Mouse (Mus musculus) ovary, adult 10 weeks (tissue): Measurements from ENCODE around the gene Cd27. TPM values are rescaled to one million over a fixed set of nuclear protein-coding genes. Genes with fewer than 3 reads are reported as not detected.

Experiments
- polyA plus RNA-seq: library from polyadenylated mRNA; stranded (reverse); fragments of 350-450 nt; fragmentation: Illumina TruSeq; extraction: RNeasy Lipid Tissue Mini Kit (QIAGEN cat#74804); gene quantifications from one replicate; pipeline ENCODE4 v1.2.3, GENCODE M21; 2014

Cd27 gene
- polyA plus RNA-seq = not detected

DNA sequence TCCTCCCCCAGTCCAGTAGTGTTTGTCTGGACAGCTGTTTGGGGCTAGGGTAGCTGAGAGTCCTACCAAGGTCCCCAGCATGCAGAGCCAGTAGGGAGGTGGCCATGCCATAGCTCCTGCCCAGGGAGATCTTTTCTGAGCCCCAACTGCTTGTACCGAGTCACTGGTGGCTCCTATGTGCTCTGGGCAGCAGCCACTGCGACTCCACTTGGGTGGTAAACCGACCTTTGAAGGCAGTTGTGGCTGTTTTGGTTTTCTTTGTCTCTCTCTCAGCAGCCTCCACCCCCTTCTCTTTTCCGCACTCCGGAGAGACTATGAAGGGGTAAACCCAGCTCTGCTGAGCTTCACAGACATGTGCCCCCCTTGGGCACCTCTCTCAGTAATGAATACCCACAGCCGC lies at the start of gene Cd27:
TSS of gene Cd27 (minus strand) at position 229 of the 400 bp plus-strand sequence.

DNA sequence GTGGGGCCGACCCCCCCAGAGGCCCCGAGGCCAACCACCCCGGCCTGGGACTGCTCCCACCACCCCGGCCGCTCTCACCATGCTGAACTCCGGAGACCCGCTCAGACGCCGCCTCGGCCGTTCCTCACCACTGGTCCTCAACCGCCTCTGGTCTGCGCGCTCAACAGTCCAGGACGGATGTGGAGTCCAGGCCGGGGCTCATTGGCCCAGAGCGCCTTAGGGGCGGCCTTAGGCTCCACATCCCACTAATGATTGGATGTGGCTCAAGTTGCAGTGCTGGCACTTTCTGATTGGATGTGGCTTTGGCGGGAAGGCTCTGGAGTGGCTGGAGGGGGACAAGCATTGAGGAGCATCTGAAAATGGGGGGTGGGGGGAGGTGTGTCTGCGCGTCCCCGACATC lies 49.1 kb upstream of the Cd27 start, which contains the start of gene Tuba3a:
TSS of gene Tuba3a (minus strand) at position 153 of the 400 bp plus-strand sequence.

DNA sequence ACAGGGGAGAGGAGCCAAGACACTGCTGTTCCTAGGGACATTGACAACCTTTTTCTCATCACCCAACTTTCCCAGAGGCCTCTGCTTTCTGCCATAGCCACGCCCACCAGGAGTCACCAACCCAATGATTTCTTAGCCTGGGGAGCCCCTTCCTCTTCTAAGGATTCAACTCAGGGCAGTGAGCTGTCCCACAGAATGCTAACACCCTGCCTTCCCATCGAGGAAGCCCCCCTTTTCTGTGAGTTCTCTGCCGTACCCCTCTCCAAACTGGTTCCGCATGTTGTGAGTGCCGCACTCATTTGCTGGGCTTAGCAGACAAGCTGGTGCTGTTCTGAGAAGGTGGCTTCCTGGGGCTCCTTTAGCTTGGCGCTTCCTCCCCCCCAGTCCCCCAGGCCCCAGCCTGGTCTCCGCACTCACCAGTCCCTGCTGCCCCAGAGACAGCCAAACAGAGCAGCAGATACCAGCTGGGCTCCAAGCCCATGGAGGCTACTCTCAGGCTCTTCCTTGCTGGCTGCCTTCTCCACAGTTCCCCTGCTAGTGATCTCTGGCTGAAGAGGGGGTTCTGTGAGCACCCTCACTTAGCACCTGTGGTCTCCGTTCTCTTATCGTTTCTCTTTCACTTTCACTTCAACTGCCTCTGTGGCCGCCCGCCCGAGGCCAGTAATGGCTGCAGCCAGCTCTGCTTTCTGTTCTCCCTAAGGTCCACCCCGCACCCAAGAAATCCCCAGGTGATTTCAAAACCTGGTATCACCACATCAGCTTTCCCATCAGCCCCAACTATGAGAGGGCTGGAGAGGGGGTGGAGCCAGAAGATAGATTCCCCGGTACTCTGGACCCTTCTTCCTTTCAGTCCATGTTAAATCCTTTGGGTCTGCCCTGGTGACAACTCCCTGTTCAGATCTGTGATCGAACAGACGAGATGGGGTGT lies 5.4 kb downstream of the Cd27 start, which contains the start of gene Tapbpl:
TSS of gene Tapbpl (minus strand) at position 744 of the 928 bp plus-strand sequence.

DNA sequence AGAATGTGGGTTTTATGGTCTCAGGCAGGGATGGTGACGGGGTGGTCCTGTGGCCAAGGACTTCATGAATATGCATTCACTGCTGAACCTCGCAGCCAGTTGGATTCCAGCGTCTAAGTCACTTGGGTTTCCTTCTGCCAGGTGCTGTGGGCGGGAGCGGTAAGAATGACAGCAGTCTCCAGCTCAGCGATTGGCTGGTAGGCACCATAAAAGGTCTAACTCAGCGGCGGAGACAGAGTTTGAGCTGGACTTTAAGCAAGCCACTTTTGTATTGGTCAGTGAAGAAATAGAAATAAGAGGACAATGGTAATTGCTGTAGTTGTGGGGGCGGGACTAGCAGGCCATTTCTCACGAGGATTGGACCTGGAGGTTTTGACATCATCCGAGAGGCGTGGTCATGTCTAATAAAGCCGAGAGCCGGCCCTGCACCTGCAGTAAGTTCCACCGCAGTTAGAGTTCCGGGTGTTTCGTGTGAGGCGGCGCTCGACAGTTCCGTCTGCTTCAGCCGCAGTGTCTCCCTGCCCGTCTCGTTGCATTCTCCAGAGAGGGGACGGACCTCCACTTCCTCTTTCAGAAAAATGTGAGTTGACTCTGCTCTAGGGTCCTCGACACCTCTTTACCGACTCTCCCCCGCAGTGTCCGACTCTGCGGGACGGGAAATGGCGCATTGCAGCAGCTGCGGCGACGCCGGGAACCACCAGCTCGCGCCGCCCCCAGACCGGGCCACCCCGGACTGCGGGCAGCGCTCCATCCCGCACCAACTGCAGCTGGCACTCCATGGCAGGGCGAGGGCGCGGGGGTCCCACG lies 21.5 kb downstream of the Cd27 start, which contains the start of gene Vamp1:
TSS of gene Vamp1 (plus strand) at position 404 of the 807 bp plus-strand sequence.

DNA sequence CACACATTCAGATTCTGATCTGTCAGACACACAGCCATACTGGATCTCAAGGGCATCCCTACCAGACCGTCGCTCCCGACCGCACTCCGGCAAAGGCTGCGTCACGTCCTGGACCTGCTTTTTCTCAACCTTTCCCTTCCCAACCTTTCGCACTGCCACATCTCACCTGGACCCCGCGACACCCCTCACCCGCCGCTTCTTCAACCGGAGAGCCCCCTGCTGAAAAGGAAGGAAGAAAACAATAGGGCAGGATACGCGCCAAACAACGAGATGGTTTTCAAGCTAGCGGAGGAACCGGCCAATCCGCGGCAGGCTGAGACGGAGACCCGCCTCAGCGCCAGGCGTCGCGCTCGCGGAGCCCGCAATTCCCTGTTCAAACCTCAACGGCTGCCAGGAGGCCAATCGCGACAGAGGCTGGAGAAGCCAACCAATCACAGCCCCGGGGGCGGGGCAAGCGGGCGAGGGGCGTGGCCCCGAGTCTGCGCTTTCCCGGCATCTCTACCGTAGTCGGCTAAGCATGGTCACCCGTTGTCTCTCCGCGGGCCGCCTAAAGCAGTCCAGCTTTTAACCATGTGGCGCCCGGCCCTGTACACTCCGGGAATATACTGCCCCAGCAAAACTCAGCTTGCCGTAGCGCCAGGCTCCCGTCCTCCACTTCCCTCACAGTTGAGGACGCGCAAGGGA lies 45.3 kb downstream of the Cd27 start, which contains the start of the genes Ncapd2 and Mrpl51:
TSS of gene Ncapd2 (minus strand) at position 370 of the 684 bp plus-strand sequence.
TSS of gene Mrpl51 (plus strand) at position 470 of the 684 bp plus-strand sequence.

Other genes with a start within 250 kb of the Cd27 start
- gene Pianp, start 240.3 kb downstream of the Cd27 start, polyA plus RNA-seq = 0.23 TPM
- gene Zfp384, start 227.9 kb downstream of the Cd27 start, polyA plus RNA-seq = 13.0 TPM
- gene Ing4, start 197.2 kb downstream of the Cd27 start, polyA plus RNA-seq = 13.0 TPM
- gene Acrbp, start 187.3 kb downstream of the Cd27 start, polyA plus RNA-seq = not detected
- not detected for gene Lpar5, start 169.1 kb downstream of the Cd27 start, polyA plus RNA-seq
- gene Chd4, start 141.0 kb downstream of the Cd27 start, polyA plus RNA-seq = 122 TPM
- gene Nop2, start 105.1 kb downstream of the Cd27 start, polyA plus RNA-seq = 1.2 TPM
- 1.1 TPM for gene Iffo1, start 91.8 kb downstream of the Cd27 start, polyA plus RNA-seq
- gene Gapdh, start 70.5 kb downstream of the Cd27 start, polyA plus RNA-seq = 54.6 TPM
- 8.7 TPM for gene Ncapd2, start 45.3 kb downstream of the Cd27 start, polyA plus RNA-seq
- 83.0 TPM for gene Mrpl51, start 45.2 kb downstream of the Cd27 start, polyA plus RNA-seq
- gene Vamp1, start 21.5 kb downstream of the Cd27 start, polyA plus RNA-seq = 5.1 TPM
- gene Tapbpl, start 5.2 kb downstream of the Cd27 start, polyA plus RNA-seq = 3.6 TPM
- not detected for gene Tuba3a, start 49.0 kb upstream of the Cd27 start, polyA plus RNA-seq
- gene Ltbr, start 76.9 kb upstream of the Cd27 start, polyA plus RNA-seq = 0.71 TPM
- 0.20 TPM for gene Scnn1a, start 83.6 kb upstream of the Cd27 start, polyA plus RNA-seq
- gene Tnfrsf1a, start 112.4 kb upstream of the Cd27 start, polyA plus RNA-seq = 5.1 TPM
- gene Plekhg6, start 143.8 kb upstream of the Cd27 start, polyA plus RNA-seq = not detected